Mouse (Mus musculus) liver, adult 2 months (tissue): ENCODE data around the gene Hprt.

Experiments
- CTCF ChIP-seq: fragments of 200-500 bp; IDR thresholded peaks from 2 replicates; pipeline ENCODE4 v1.5.1; 2011; ENCODE audit warnings: low read depth, low read length, control low read depth
- POLR2A ChIP-seq: fragments of 200-500 bp; IDR thresholded peaks from 2 replicates; pipeline ENCODE4 v1.6.1; 2011; ENCODE audit warnings: low read length, control low read depth; ENCODE audit not compliant: insufficient read depth; ENCODE audit errors: extremely low read depth

DNA sequence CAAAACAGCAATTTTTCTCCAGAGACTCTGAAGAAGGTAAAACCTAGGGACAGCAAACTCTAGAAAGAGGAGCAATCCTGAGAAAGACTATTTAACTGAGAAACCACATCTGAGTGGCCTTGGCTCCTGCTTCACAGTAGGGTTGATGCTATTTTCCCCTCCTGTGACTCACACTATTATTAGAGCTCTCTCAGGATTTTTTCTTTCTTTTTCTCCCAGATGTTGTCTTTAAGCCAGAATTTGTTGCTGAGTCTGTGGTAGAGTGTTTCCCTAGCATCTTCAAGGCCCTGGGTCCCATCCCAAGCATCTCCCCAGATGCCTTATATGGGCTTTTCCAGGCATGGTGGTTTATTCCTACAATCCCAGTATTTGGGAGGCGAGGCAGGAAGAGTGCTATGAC is 15.8 kb upstream of the Hprt start:
- TF ChIP-seq CTCF (no peak), POLR2A (no peak)
